Mouse (Mus musculus) liver, postnatal 0 days (tissue): Measurements from ENCODE around the gene Zfp644. TPM values are rescaled to one million over a fixed set of nuclear protein-coding genes. Genes with fewer than 3 reads are reported as not detected.
A peak's percentile ranks its signal among the peaks of the same experiment; 100 is the strongest.

Source experiments
- ATAC-seq: fragments of 200-750 bp; cut with Nextera tagmentation; 2 replicates; pipeline ENCODE4 v1.8.0; 2017; ENCODE audit warnings: mild to moderate bottlenecking, moderate library complexity
- DNase-seq: peaks from one replicate; pipeline ENCODE4 v3.0.0-alpha.2; 2016
- H3K27ac ChIP-seq: fragments of 300-500 bp; sonication (generic); 2 replicates; pipeline ENCODE4 v1.5.1; 2014; ENCODE audit warnings: antibody characterized with exemption, moderate library complexity, mild to moderate bottlenecking, low read depth
- H3K27me3 ChIP-seq: fragments of 300-500 bp; sonication (generic); 2 replicates; pipeline ENCODE4 v1.6.1; 2014; ENCODE audit warnings: low read length, control low read depth, mixed read lengths; ENCODE audit not compliant: insufficient read depth
- H3K36me3 ChIP-seq: fragments of 300-500 bp; sonication (generic); replicated peaks from 2 replicates; pipeline ENCODE4 v1.6.1; 2014; ENCODE audit warnings: mild to moderate bottlenecking, control low read depth, low read length, moderate library complexity, mixed read lengths; ENCODE audit not compliant: insufficient read depth
- H3K4me1 ChIP-seq: fragments of 300-500 bp; sonication (generic); 2 replicates; pipeline ENCODE4 v1.6.1; 2014; ENCODE audit warnings: antibody characterized with exemption, mild to moderate bottlenecking, control low read depth; ENCODE audit not compliant: insufficient read depth
- H3K4me2 ChIP-seq: fragments of 300-500 bp; sonication (generic); 2 replicates; pipeline ENCODE4 v1.6.1; 2014; ENCODE audit warnings: low read depth, mild to moderate bottlenecking, low read length, moderate library complexity, mixed read lengths
- H3K4me3 ChIP-seq: fragments of 300-500 bp; sonication (generic); 2 replicates; pipeline ENCODE4 v1.5.1; 2014; ENCODE audit warnings: low read depth, low read length
- H3K9ac ChIP-seq: fragments of 300-500 bp; sonication (generic); replicated peaks from 2 replicates; pipeline ENCODE4 v1.6.1; 2014; ENCODE audit warnings: mild to moderate bottlenecking, moderate library complexity
- H3K9me3 ChIP-seq: fragments of 300-500 bp; sonication (generic); 2 replicates; pipeline ENCODE4 v1.6.1; 2016; ENCODE audit warnings: mild to moderate bottlenecking, control low read depth, low read length, mixed read lengths
- CTCF ChIP-seq: sonication (generic); IDR thresholded peaks from 2 replicates; pipeline ENCODE4 v1.5.1; 2016; ENCODE audit warnings: antibody characterized with exemption, low read depth
- EP300 ChIP-seq: IDR thresholded peaks from 2 replicates; pipeline ENCODE4 v1.6.1; 2016; ENCODE audit warnings: antibody characterized with exemption, low read depth, mild to moderate bottlenecking
- WGBS: fragments of 180-500 bp; shearing (Covaris S2); extraction: QIAGEN DNeasy Blood & Tissue Kit; methylation state at CpG from one replicate; pipeline ENCODE4 v1.1.7; 2014; ENCODE audit not compliant: insufficient replicate concordance; 5-methylcytosine and 5-hydroxymethylcytosine counted together
- polyA plus RNA-seq: library from polyadenylated mRNA; unstranded; fragments of >200 nt; fragmentation: Nextera tagmentation; extraction: Ambion mirVana; gene quantifications from 2 replicates; pipeline ENCODE4 v1.2.1, GENCODE M21; 2015

Gene Zfp644
- polyA plus RNA-seq, 1 experiment from 2014 or later: 19.8 TPM

DNA sequence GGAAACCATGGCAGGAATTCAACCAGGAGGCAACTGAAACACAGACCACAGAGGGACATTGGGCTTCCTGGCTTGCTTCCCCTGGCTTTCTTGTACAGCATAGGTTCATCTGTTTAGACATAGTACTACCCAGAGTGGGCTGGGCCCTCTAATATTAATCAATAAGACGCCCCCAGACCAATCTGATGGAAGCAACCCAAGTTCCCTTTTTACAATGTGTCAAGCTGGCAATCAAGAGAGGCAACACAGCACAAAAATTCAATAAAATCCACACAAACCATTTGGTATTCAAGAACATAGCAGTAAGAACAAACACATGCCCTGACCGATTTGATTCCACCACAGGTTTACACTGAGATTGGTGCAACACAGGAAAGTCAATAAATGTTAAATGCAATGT, 82.1 kb downstream of the Zfp644 start:
- 72% methylated on average over 2 of the region's 2 CpGs for WGBS
- Histone ChIP-seq H3K4me1 (no peaks in the 10 kb centered on the region), H3K27me3 (no peaks in the 10 kb centered on the region), H3K36me3 (peaks cover 21% of the 10 kb centered on the region; the same call in 1 of the 2 replicates), H3K27ac (no peak overlapping the region), H3K4me3 (no peak overlapping the region), H3K9me3 (no peaks in the 10 kb centered on the region), H3K9ac (no peak overlapping the region), H3K4me2 (no peak overlapping the region)
- ATAC-seq: no peak
- TF ChIP-seq EP300: no peak
- TF ChIP-seq CTCF: no peak
- DNase-seq: no peak

DNA sequence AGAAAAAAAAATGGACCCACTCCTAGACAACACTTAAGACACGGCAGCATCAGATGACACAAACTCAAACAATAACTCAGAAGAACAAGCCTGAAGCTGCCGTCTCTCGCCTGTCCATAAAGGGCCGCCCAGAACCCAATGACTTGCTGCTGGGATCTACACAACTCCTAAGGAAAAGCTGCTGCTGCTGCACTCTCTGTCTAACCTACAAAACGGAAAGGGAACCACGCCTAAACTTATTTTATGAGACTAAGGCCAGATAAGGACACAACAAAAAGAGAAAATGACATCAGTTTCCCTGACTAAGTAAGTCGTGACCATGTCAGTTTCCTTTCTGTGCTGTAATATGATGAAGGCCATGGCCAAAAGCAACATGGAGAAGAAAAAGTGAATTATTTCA, 82.5 kb downstream of the Zfp644 start:
- Histone ChIP-seq H3K36me3 (peaks cover 20% of the 10 kb centered on the region; the same call in 1 of the 2 replicates), H3K27me3 (no peaks in the 10 kb centered on the region), H3K4me2 (no peak overlapping the region), H3K9ac (no peak overlapping the region), H3K9me3 (no peaks in the 10 kb centered on the region), H3K4me1 (no peaks in the 10 kb centered on the region), H3K27ac (no peak overlapping the region), H3K4me3 (no peak overlapping the region)
- no peak for TF ChIP-seq CTCF
- no peak for TF ChIP-seq EP300
- no peak for DNase-seq
- 71% methylated on average over 7 of the region's 7 CpGs for WGBS
- ATAC-seq: no peak

DNA sequence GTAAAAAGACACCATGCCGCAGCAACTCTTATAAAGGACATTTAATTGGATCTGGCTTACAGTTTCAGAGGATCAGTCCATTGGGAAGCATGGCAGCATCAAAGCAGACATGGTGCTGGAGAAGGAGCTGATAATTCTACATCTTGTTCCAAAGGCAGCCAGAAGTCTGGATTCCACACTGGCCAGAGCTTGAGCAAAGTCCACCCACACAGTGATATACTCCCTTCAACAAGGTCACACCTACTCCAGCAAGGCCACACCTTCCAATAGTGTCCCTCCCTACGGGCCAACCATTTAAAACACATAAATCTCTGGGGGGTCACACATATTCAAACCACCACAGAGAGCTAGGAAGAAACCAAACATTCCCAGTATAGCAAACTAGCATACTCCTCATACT, 84.9 kb downstream of the Zfp644 start:
- H3K9ac ChIP-seq: no peak overlapping the region
- H3K4me3 ChIP-seq: no peak overlapping the region
- 86% methylated on average over 2 of the region's 2 CpGs for WGBS
- H3K27me3 ChIP-seq: no peaks in the 10 kb centered on the region
- H3K4me2 ChIP-seq: no peak overlapping the region
- ATAC-seq (no peak), DNase-seq (no peak)
- no peaks in the 10 kb centered on the region for H3K4me1 ChIP-seq
- peaks cover 10% of the 10 kb centered on the region; the same call in 1 of the 2 replicates for H3K36me3 ChIP-seq
- TF ChIP-seq CTCF (no peak), EP300 (no peak)
- no peak overlapping the region for H3K27ac ChIP-seq
- no peaks in the 10 kb centered on the region for H3K9me3 ChIP-seq

DNA sequence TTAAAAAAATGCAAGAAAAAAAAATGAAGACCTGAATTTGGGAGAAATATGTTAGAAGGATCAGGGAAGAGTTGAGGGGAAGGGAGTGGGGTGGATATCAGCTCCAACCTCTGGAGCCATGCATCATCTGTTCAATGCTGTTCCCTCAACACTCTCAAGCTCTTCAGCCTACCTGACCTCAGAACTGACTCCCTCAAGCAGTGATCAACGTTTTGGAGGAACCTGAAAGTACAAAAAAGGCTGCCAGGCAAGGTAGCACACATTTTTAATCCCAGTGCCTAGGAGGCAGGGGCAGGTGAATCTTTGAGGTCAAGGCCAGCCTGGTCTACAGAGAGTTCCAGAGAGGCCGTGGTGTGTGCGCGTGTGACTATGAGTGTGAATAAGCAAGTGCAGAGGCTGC, 88.3 kb downstream of the Zfp644 start, which contains the start of gene Gm17304:
Gene Gm17304, plus strand, starts transcription at position 301 of the 400 bp plus-strand sequence.
- Histone ChIP-seq H3K27ac (no peak within 1 kb of the TSS), H3K4me3 (no peak within 1 kb of the TSS), H3K4me1 (no peaks in the 10 kb centered on the region), H3K9ac (no peak within 1 kb of the TSS), H3K36me3 (0 out of 2 replicates have a peak, but pooled peaks cover 4% of the 10 kb centered on the region), H3K27me3 (no peaks in the 10 kb centered on the region), H3K9me3 (no peaks in the 10 kb centered on the region), H3K4me2 (no peak within 1 kb of the TSS)
- DNase-seq (no peak), ATAC-seq (no peak)
- no peak for TF ChIP-seq EP300
- WGBS: 90% methylated on average over 4 of the region's 4 CpGs

DNA sequence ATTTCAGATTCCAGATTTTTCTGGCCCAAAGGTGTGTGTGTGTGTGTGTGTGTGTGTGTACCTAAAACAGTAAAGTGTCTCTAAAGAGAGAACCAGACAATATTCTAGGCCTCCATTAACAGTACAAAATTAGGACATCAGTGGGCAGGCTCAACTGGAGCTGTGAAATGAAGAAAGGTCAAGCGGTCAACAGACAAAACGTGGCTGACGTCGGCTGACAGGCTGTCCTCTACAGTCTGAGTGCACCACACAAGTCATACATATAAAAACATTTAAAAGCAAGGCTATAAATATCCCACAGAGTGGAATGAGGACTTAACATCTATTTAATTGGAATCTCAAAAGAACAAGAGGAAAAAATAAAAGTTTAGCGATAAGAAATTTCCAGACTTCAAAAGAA, 90.0 kb downstream of the Zfp644 start:
- ATAC-seq (no peak), DNase-seq (no peak)
- Histone ChIP-seq H3K9me3 (no peaks in the 10 kb centered on the region), H3K4me2 (no peak overlapping the region), H3K4me3 (no peak overlapping the region), H3K27me3 (no peaks in the 10 kb centered on the region), H3K36me3 (0 out of 2 replicates have a peak, but pooled peaks cover 3% of the 10 kb centered on the region), H3K9ac (no peak overlapping the region), H3K4me1 (no peaks in the 10 kb centered on the region), H3K27ac (no peak overlapping the region)
- WGBS: 85% methylated on average over 5 of the region's 5 CpGs
- TF ChIP-seq CTCF (no peak), EP300 (no peak)

DNA sequence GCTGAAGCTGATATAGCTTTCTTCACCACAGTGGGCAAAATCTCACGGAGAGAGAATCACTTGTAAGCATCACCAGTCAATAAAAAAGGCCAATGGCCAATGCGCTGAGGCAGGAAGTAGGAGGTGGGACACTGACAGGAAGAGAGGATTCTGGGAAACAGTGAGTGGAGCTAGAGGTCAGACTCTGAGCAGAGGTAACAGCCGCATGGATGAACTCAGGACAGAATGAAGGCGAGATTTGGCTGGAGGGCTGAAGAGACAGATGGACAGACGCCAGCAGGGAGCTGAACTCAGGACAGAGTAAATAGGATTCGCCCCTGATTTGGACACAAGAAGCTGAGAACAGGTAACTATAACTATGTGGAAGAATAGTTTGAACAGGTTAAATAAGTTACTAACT, 92.0 kb downstream of the Zfp644 start:
- ATAC-seq: peak; percentile 51; the same call in 1 of the 2 replicates
- Histone ChIP-seq H3K9me3 (no peaks in the 10 kb centered on the region), H3K4me1 (no peaks in the 10 kb centered on the region)

DNA sequence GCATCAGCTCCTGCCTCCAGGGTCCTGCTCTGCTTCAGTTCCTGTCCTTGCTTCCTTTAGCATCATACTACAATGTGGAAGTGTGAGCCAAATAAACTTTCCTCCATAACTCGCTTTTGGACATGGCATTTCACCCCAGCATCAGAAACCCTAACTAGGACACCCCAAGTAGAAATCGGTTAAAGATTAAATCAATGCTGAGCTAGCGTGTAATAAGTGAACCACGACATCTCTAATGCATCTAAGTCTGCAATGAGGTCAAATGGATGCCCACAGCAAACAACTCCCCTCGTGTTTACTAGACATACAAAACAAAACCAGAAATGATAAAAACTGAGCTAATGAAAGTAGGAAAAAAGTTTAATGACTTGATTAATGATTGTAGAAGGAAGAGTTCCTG, 92.7 kb downstream of the Zfp644 start:
- Histone ChIP-seq H3K4me1 (no peaks in the 10 kb centered on the region), H3K4me2 (no peak overlapping the region), H3K27ac (no peak overlapping the region), H3K36me3 (0 out of 2 replicates have a peak, but pooled peaks cover 3% of the 10 kb centered on the region), H3K4me3 (no peak overlapping the region), H3K27me3 (no peaks in the 10 kb centered on the region), H3K9ac (no peak overlapping the region), H3K9me3 (no peaks in the 10 kb centered on the region)
- no peak for DNase-seq
- TF ChIP-seq EP300 (no peak), CTCF (no peak)
- ATAC-seq: no peak
- 85% methylated on average over 5 of the region's 5 CpGs for WGBS

More for the DNA sequence above, 92.0 kb downstream of the Zfp644 start:
- TF ChIP-seq EP300 (no peak), CTCF (no peak)
- no peaks in the 10 kb centered on the region for H3K27me3 ChIP-seq
- no peak overlapping the region for H3K4me2 ChIP-seq
- no peak overlapping the region for H3K27ac ChIP-seq
- H3K9ac ChIP-seq: no peak overlapping the region
- H3K36me3 ChIP-seq: 0 out of 2 replicates have a peak, but pooled peaks cover 3% of the 10 kb centered on the region
- no peak for DNase-seq
- H3K4me3 ChIP-seq: no peak overlapping the region
- WGBS: 86% methylated on average over 6 of the region's 6 CpGs
